Mouse (Mus musculus): ENCODE measurements around the gene Cdkal1.
A peak's percentile ranks its signal among the peaks of the same experiment; 100 is the strongest.

Gene Cdkal1

DNA sequence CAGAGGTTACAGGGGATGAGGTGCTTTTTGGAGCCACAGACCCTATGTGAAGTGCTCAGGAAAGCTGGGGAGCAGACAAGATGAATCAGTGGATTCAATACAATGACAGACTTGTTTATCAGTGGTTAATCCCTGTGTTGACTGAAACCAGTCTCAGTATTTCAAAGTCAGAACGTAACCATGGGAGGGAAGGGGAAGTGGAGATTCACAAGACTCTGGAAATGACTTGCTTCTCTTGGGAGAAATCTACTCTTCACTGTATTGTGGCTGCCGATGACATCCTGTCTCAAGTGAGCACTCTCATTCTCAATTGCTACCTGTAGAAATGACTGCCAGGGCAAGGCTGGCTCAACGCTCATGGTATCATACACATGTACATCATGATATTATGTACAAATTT is 371.5 kb downstream of the Cdkal1 start:
- no peak for DNase-seq

DNA sequence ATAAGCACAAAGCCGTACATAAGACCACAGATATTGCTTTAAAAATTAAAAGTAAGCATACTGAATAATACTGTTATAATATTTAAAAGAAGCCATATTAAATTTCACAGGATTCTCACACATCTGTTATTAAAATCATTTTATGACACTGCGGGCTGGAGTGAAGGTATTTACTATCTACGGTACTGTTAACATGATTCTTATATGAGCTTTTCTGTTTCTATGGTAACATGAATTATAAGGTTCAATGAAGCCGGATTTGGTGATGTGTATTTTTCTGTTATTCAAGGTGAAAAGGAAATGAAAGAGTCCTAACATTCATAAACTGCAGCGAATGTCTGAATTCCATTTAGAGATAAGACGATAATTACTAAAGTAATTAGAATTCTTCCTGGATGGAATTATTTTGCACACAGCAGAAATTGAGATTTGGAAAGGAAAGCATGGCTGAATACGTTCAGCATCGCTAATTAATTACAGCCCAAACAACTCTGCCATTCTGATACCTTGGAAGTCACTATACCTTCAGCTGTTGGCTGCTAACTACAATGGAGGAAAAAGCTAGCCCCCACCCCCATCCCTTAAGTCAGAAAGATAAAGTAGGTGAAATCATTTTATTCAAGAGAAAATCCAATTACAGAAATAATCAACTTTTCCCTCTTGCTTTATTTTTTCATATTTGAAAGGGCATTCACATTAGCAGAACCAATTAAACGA is 373.2 kb downstream of the Cdkal1 start:
- no peak for DNase-seq

DNA sequence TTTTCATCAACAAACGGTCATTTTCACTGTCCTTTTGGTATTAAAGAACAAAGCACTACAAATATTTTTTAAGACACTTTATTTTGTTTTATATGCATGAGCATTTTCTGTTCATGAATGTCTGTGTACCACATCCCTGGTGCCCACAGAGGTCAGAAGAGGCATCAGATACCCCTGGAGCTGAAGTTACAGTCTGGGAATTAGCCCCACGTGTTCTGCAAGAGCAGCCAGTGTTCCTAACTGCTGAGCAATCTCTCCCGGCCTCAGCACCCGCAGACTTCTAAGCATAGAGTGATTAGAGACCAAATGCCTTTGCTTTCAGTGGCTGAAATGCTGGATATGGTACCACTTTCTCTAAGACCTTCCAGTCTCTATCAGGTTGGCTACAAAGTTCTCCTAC is 379.1 kb downstream of the Cdkal1 start:
- no peak for DNase-seq

- DNase-seq = no peak
Observed at GRCm38 (mm10) chr13:29474301-29474700, 381.2 kb downstream of the Cdkal1 start.

DNA sequence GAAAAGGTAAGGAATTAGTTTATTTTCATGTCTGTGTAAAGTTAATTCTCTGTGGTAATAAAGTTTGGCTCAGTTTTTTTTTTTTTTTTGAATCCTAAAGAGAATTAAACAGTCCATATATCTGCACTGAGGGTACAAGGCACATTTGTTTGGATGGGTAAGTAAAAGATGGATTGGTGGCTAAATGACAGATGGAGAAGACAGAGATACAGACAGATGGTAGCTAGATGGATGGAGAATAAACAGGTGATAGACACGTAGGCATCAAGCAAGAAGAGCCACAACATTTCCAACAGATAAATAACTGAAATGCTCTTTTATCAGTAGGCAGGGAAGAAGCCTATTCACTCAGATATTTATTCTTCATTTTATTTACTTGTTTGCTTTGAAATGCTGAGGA is 381.7 kb downstream of the Cdkal1 start:
- DNase-seq = no peak

DNA sequence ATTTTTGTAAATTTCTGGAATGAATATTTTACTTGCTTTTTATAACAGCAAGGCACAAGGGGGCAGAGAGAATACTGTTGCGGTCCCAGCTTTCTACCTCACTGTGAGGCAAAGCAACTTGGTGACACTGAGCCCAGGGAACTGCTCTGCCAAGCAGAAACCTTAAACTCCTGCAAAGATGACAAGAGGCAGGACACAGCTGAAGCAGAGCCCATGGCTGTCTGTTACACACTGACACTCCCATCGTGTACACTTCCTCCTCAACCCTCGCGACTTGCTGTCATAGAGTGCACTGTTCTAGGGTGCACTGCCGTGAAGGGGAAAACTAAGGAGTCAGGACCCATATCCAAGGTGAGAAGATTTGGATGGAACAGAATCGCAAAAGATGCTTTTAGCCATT is 393.2 kb downstream of the Cdkal1 start:
- DNase-seq = no peak

GRCm38 (mm10) chr13:29460741-29461140 is 394.7 kb downstream of the Cdkal1 start:
- DNase-seq = no peak

GRCm38 (mm10) chr13:29458385-29458784 is 397.1 kb downstream of the Cdkal1 start:
- no peak for DNase-seq

DNA sequence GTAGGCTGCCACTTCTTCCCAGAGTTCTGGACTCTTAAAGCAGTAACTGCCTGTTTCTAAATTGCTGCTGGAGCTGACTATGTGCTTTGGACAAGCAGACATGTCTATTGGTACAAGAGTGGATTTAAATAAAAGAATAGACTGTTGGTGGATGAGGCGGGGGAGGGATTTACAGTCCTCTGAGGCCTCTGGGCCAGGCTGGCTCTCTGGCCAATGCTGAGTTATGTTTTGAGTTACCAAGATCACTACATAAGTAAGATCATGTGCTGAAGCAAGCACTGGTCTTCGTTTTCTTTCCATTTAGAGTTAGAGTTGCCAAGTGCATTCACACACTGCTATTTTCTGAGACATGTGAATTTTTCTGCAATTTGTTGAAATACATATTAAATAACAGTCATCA is 418.4 kb downstream of the Cdkal1 start:
- no peak for DNase-seq

DNA sequence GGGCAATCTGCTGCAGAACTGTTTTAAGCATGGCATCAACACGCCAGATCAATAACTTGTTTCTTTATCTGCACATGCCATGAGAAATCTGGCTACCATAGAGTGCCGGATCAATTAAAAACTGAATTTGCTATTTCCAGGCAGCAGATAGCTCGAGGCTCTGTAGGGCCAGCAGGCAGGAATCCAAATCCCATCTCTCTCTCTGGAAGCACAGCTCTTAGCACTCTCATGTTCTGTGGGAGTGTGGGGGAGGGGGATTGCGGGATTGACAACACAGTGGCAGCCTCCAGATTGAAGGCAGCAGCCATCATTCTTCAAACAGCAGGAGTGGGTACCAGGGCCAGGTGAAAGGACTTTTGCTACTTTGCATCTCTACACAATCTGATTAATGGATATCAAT is 420.7 kb downstream of the Cdkal1 start:
- no peak for DNase-seq

- DNase-seq = peak; percentile 14
Observed at GRCm38 (mm10) chr13:29430919-29431318, 424.6 kb downstream of the Cdkal1 start.

DNA sequence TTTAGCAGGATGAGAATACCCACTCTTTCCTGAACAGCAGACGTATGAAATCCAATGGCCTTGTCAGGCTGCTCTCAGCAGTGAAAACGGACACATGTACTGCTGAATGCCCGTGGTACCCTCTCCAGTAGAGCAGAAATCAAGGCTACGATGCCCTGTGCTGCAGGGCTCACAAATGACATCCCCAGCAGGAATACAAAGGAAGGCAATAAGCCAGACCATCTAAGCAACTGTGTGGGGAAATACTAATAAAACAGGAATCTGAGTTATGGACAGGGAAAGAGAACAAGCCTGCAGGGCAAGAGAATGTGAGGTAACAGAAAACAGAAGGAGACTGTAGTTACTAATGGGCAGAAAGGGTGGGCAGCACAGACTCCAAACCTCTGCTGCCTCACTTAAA is 425.6 kb downstream of the Cdkal1 start:
- no peak for DNase-seq

- DNase-seq = no peak
Observed at GRCm38 (mm10) chr13:29429196-29429595, 426.3 kb downstream of the Cdkal1 start.

GRCm38 (mm10) chr13:29416450-29417136 is 438.9 kb downstream of the Cdkal1 start:
- no peak for DNase-seq

DNA sequence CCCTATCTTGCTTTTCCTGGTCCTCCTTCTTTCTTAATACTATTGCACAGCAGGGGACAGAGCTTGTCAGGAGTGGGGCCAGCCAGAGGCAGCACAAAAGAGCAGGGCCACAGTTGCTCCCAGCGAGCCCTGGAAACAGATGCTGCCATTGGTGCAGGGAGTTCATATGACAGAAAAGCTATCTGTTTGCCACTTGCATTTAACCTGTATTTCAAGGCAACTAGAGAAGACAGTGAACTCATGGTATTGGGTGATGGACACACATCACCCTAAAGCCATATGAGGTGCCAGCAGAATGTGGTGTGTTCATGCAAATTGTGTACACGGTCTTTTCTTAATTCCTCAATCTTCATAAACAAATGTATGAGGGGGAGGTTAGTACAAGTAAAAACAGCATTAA is 439.5 kb downstream of the Cdkal1 start:
- DNase-seq = no peak

DNA sequence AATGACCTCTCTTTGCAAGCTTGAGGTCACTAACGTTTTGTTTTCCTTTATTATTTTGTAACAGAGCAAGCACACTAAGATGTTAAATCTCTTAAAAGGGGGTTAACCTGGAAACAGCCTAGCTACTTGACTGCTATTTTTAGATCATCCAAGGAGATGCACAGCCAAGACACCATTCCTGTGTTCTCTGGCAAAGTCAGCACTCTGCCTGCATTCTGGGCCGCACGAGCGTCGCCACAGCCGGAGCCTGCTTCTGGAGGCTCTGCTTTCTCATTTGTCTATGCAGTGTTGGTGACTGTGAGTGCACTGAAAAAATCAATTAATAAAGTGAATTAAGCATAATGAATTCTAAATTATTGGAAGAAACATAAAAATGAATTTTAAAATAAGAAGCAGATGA is 440.6 kb downstream of the Cdkal1 start:
- no peak for DNase-seq

DNA sequence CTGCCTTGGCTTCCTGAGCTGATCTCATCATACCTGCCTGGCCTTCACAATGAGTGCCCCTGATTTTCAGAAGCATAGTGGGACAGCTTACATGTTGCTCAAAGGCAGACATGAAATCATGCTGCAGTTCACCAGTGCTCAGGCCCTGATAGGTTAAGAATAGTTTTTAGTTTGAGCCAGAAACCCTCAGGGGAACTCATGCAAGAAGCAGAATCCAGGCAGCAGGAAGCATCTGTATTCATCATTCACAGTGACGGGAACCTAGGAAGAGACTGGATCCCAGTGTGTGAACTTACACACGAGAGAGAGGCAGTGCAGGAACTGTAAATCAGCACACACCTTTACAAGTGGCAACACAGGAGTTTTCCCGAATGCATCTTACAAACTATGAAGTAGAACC is 441.0 kb downstream of the Cdkal1 start:
- DNase-seq = no peak

GRCm38 (mm10) chr13:29411176-29411575 is 444.3 kb downstream of the Cdkal1 start:
- no peak for DNase-seq

GRCm38 (mm10) chr13:29407619-29408018 is 447.9 kb downstream of the Cdkal1 start:
- DNase-seq = no peak

- no peak for DNase-seq
Observed at GRCm38 (mm10) chr13:29405316-29405715, 450.2 kb downstream of the Cdkal1 start.

DNA sequence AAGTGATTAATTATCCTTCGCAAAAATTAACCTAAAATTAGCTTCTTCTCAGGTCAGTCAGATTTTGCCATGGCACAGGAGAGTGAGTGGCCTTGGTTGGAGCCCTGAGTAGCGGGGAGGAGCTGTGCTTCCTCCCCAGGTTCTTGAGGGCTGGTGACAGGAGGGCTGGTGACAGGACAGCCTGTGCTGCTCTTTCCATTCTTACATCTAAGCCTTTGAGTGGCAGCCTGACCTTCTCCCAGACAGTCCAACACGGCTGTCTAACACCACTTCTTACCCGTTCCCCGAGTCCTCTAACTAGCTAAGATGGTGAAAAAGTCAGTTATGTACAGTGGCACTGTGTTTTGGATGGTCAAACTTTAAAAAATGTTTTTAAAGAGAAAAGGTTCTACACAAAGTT is 452.3 kb downstream of the Cdkal1 start:
- no peak for DNase-seq

DNA sequence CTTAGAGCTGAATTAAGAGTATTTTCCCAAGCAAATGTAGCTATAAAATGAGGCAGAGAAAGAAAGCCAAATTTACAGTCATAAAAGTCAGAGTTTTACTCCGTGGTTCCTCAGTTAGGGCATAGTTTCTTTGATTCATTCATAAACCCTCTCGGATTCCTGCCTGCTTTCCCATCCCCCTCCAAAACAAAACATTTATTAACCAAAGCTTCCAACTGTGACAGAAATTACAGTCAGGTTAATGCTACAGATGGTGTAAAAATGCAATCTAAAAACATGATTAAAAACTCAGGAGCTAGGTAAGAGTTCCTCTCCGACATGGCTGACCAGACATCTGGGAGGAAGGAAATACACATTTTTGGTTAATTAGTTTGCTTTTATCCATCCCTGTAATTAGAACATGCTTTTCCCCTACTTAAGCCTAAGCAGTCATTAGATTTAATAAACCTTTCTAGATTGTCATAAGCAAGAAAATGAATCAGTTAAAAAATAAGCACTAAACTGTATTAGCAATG is 452.9 kb downstream of the Cdkal1 start:
- DNase-seq = no peak

GRCm38 (mm10) chr13:29399908-29400307 is 455.6 kb downstream of the Cdkal1 start:
- DNase-seq = no peak

- DNase-seq = peak; percentile 63
Observed at GRCm38 (mm10) chr13:29398456-29398855, 457.0 kb downstream of the Cdkal1 start.

DNA sequence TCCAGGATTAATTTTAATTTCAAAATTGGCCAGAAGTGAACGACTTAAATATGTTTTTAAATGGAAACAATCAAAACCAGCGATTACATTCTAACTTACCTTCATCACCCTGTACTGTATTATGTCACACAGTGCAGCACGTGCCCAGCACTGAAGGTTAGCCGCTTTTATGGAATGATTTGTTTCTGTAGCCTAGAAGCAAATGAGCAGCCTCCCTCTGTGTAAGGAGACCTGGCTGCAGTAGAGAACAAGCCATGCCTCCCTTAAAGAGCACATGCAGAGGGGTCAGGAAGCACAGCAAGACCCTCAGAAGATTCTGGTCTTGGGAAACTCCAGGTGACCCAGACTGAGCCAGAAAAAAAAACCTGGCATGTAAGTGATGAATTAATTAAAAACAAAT is 459.8 kb downstream of the Cdkal1 start:
- DNase-seq = no peak

All from kidney, adult 18-20 months (tissue).